Comparison of ENCODE assay signal across 9 mouse cellular contexts in genomic region chr1:184728561-184729115, GRCm38 (mm10). TPM values are rescaled to one million over a fixed set of nuclear protein-coding genes. Genes with fewer than 3 reads are reported as not detected.
A peak's percentile ranks its signal among the peaks of the same experiment; 100 is the strongest.
DNase-seq lines count a peak whose midpoint lies in the region; ATAC-seq and TF ChIP-seq lines count a peak whose summit lies in the region.
"Had no signal": no experiment of that assay in that cellular context is flagged by ENCODE, and none has a peak within 500 bp of the region (broad histone marks: within the 10 kb centered on the region; RNA-seq: fewer than 3 reads in every experiment).

No protein-coding gene starts in this region.

- H3K9ac ChIP-seq in hindbrain, embryonic 12.5 days: no peak overlapping the region
- H3K9ac ChIP-seq in embryonic facial prominence, embryonic 13.5 days: 0 out of 2 replicates have a peak overlapping the region, but pooled peaks have one; percentile 52
- H3K9ac ChIP-seq in limb, embryonic 14.5 days (ENCODE audit: low read depth, low read length, severe bottlenecking): peak overlapping the region; percentile 18; the same call in 1 of the 2 replicates

- no peak overlapping the region for H3K4me2 ChIP-seq in hindbrain, embryonic 12.5 days (replicated peaks)
- H3K4me2 ChIP-seq in embryonic facial prominence, embryonic 13.5 days: peak overlapping the region; percentile 86
- peak overlapping the region; percentile 93 for H3K4me2 ChIP-seq in limb, embryonic 14.5 days (replicated peaks; ENCODE audit: low read depth, low read length, severe bottlenecking)

- H3K4me1 ChIP-seq in hindbrain, embryonic 10.5 days (replicated peaks): peaks cover 26% of the 10 kb centered on the region
- H3K4me1 ChIP-seq in hindbrain, embryonic 12.5 days: peaks cover 28% of the 10 kb centered on the region
- H3K4me1 ChIP-seq in embryonic facial prominence, embryonic 13.5 days: peaks cover 46% of the 10 kb centered on the region
- peaks cover 12% of the 10 kb centered on the region for H3K4me1 ChIP-seq in limb, embryonic 14.5 days (ENCODE audit: control insufficient read depth, insufficient read depth, low read length)

- TF ChIP-seq POLR2A in limb, embryonic 14.5 days (IDR thresholded peaks at IDR 0.05; ENCODE audit: borderline replicate concordance, extremely low read depth, insufficient read depth, insufficient read length): no peak

- no peak for ATAC-seq in hindbrain, embryonic 12.5 days (ENCODE audit: low FRiP score)
- no peak for ATAC-seq in embryonic facial prominence, embryonic 13.5 days (ENCODE audit: insufficient number of reproducible peaks, insufficient read depth, low FRiP score, low TSS enrichment, low read depth)
- no peak for ATAC-seq in limb, embryonic 14.5 days (ENCODE audit: low FRiP score, low read depth)

- H3K27ac ChIP-seq in hindbrain, embryonic 10.5 days: no peak overlapping the region
- no peak overlapping the region for H3K27ac ChIP-seq in hindbrain, embryonic 12.5 days
- no peak overlapping the region for H3K27ac ChIP-seq in embryonic facial prominence, embryonic 13.5 days
- no peak overlapping the region for H3K27ac ChIP-seq in limb, embryonic 14.5 days (replicated peaks; ENCODE audit: low read depth, low read length)

- no peaks in the 10 kb centered on the region for H3K9me3 ChIP-seq in hindbrain, embryonic 10.5 days
- H3K9me3 ChIP-seq in hindbrain, embryonic 12.5 days (replicated peaks): no peaks in the 10 kb centered on the region
- no peaks in the 10 kb centered on the region for H3K9me3 ChIP-seq in embryonic facial prominence, embryonic 13.5 days
- H3K9me3 ChIP-seq in limb, embryonic 14.5 days (ENCODE audit: control insufficient read depth, low read length): no peaks in the 10 kb centered on the region

- no peak overlapping the region for H3K4me3 ChIP-seq in hindbrain, embryonic 10.5 days
- no peak overlapping the region for H3K4me3 ChIP-seq in hindbrain, embryonic 12.5 days
- peak overlapping the region; percentile 45; the same call in 1 of the 2 replicates for H3K4me3 ChIP-seq in embryonic facial prominence, embryonic 13.5 days
- peak overlapping the region; percentile 60 for H3K4me3 ChIP-seq in limb, embryonic 14.5 days (replicated peaks; ENCODE audit: low read length)

- WGBS in hindbrain, embryonic 10.5 days: 5% methylated on average over 6 of the region's 6 CpGs
- WGBS in hindbrain, embryonic 12.5 days: 4% methylated on average over 6 of the region's 6 CpGs
- WGBS in embryonic facial prominence, embryonic 13.5 days: 5% methylated on average over 6 of the region's 6 CpGs
- 14% methylated on average over 6 of the region's 6 CpGs for WGBS in limb, embryonic 14.5 days

- H3K36me3 ChIP-seq in hindbrain, embryonic 10.5 days: no peaks in the 10 kb centered on the region
- no peaks in the 10 kb centered on the region for H3K36me3 ChIP-seq in hindbrain, embryonic 12.5 days
- H3K36me3 ChIP-seq in embryonic facial prominence, embryonic 13.5 days: no peaks in the 10 kb centered on the region
- H3K36me3 ChIP-seq in limb, embryonic 14.5 days (ENCODE audit: control insufficient read depth, insufficient read depth, low read length): no peaks in the 10 kb centered on the region; the same call in 1 of the 2 replicates

- DNase-seq in hindbrain, embryonic 10.5 days (ENCODE audit: low spot score): peak; percentile 28
- DNase-seq in limb, embryonic 14.5 days (ENCODE audit: low spot score): no peak
- DNase-seq in neural tube, embryonic 10.5 days (ENCODE audit: extremely low spot score, low spot score): peak; percentile 40
- no peak for DNase-seq in layer of hippocampus, postnatal 36 days
- DNase-seq in right cerebral cortex, postnatal 4 days: no peak
- no peak for DNase-seq in cerebellum, postnatal 4 days (ENCODE audit: low spot score in 2 of 2)
- DNase-seq: forebrain, postnatal 0 days had no signal

- H3K27me3 ChIP-seq in hindbrain, embryonic 10.5 days (ENCODE audit: insufficient read depth, poor library complexity, severe bottlenecking): peaks cover 97% of the 10 kb centered on the region
- peaks cover 94% of the 10 kb centered on the region for H3K27me3 ChIP-seq in hindbrain, embryonic 12.5 days
- H3K27me3 ChIP-seq in embryonic facial prominence, embryonic 13.5 days: peaks cover 98% of the 10 kb centered on the region
- H3K27me3 ChIP-seq in limb, embryonic 14.5 days (ENCODE audit: control insufficient read depth, insufficient read depth, low read length): peaks cover 89% of the 10 kb centered on the region

RNA-seq across cellular contexts. Expression of gene Hlx, which starts 3.8 kb away (rescaled TPM):
- polyA plus RNA-seq in hindbrain, embryonic 10.5 days (2016; fragmentation: Nextera tagmentation; extraction: Ambion mirVana): 4.7 and 6.9 TPM in 2 replicates
- polyA plus RNA-seq in hindbrain, embryonic 12.5 days (2016; fragmentation: Nextera tagmentation; extraction: Ambion mirVana): 5.6 and 9.1 TPM in 2 replicates
- 13.3 and 14.9 TPM in 2 replicates for polyA plus RNA-seq in embryonic facial prominence, embryonic 13.5 days (2015; fragmentation: Nextera tagmentation; extraction: Ambion mirVana)
- 16.2 and 24.4 TPM in 2 replicates for polyA plus RNA-seq in limb, embryonic 14.5 days (2012; rRNA removed)
- 21.8 and 23.7 TPM in 2 replicates for polyA plus RNA-seq in limb, embryonic 14.5 days (2014; fragmentation: Nextera tagmentation; extraction: Ambion mirVana)
- total RNA-seq in layer of hippocampus, postnatal 36 days (2021): under 1 TPM; 0.75 to 0.81 TPM

Comparison
In these comparisons a context has a peak if more than half of its experiments do, and no peak if none do; other contexts are left out.
1. DNase-seq: peak in hindbrain, embryonic 10.5 days (single experiment) and neural tube, embryonic 10.5 days (single experiment); none in limb, embryonic 14.5 days (single experiment), layer of hippocampus, postnatal 36 days (0 of 2), right cerebral cortex, postnatal 4 days (single experiment) and cerebellum, postnatal 4 days (0 of 2).
2. H3K4me3 ChIP-seq: peak in embryonic facial prominence, embryonic 13.5 days (single experiment) and limb, embryonic 14.5 days (single experiment); none in hindbrain, embryonic 10.5 days (single experiment) and hindbrain, embryonic 12.5 days (single experiment).